Mouse (Mus musculus) heart, adult 11 months (tissue): ENCODE results near the gene 1700010B08Rik.
A peak's percentile ranks its signal among the peaks of the same experiment; 100 is the strongest.

Experiments
- DNase-seq: peaks from one replicate; pipeline ENCODE4 v3.0.0; 2022

Gene 1700010B08Rik

GRCm38 (mm10) chr2:173722251-173722857 is 3.1 kb downstream of the 1700010B08Rik start:
- no peak for DNase-seq

GRCm38 (mm10) chr2:173724382-173724781 is 5.2 kb downstream of the 1700010B08Rik start:
- DNase-seq: no peak

- no peak for DNase-seq
These were observed 6.0 kb downstream of the 1700010B08Rik start for GRCm38 (mm10) chr2:173724940-173725807.

- DNase-seq: no peak
These were observed 6.6 kb downstream of the 1700010B08Rik start for GRCm38 (mm10) chr2:173725819-173726218.

- no peak for DNase-seq
These were observed 11.3 kb downstream of the 1700010B08Rik start for GRCm38 (mm10) chr2:173730444-173730966.

GRCm38 (mm10) chr2:173734426-173734825 is 15.2 kb downstream of the 1700010B08Rik start:
- DNase-seq: no peak

- DNase-seq: peak; percentile 100
These were observed 18.2 kb downstream of the 1700010B08Rik start, which contains the start of gene Vapb for GRCm38 (mm10) chr2:173737222-173737989. TSS of gene Vapb (plus strand) at chr2:173737511.

- DNase-seq: no peak
These were observed 19.0 kb downstream of the 1700010B08Rik start for GRCm38 (mm10) chr2:173738232-173738631.

- no peak for DNase-seq
These were observed 19.9 kb downstream of the 1700010B08Rik start for GRCm38 (mm10) chr2:173739107-173739506.

GRCm38 (mm10) chr2:173742090-173742489 is 22.9 kb downstream of the 1700010B08Rik start:
- DNase-seq: no peak

GRCm38 (mm10) chr2:173742744-173743143 is 23.5 kb downstream of the 1700010B08Rik start:
- no peak for DNase-seq

- no peak for DNase-seq
These were observed 25.0 kb downstream of the 1700010B08Rik start for GRCm38 (mm10) chr2:173744070-173744815.

- no peak for DNase-seq
These were observed 29.9 kb downstream of the 1700010B08Rik start for GRCm38 (mm10) chr2:173748961-173749659.

- DNase-seq: no peak
These were observed 36.4 kb downstream of the 1700010B08Rik start for GRCm38 (mm10) chr2:173755433-173756144.

- DNase-seq: no peak
These were observed 38.5 kb downstream of the 1700010B08Rik start for GRCm38 (mm10) chr2:173757624-173758155.

GRCm38 (mm10) chr2:173760607-173761006 is 41.4 kb downstream of the 1700010B08Rik start:
- no peak for DNase-seq

GRCm38 (mm10) chr2:173764629-173765028 is 45.4 kb downstream of the 1700010B08Rik start:
- DNase-seq: no peak

- no peak for DNase-seq
These were observed 48.9 kb downstream of the 1700010B08Rik start for GRCm38 (mm10) chr2:173767959-173768595.

GRCm38 (mm10) chr2:173769183-173769582 is 50.0 kb downstream of the 1700010B08Rik start:
- DNase-seq: no peak

GRCm38 (mm10) chr2:173770620-173771019 is 51.4 kb downstream of the 1700010B08Rik start:
- no peak for DNase-seq
